Mouse (Mus musculus): ENCODE results near the gene Timmdc1. TPM values are rescaled to one million over a fixed set of nuclear protein-coding genes. Genes with fewer than 3 reads are reported as not detected.

The Timmdc1 gene
- polyA plus RNA-seq (2014; fragmentation: Nextera tagmentation; extraction: Ambion mirVana): 25.1 and 28.9 TPM in 2 replicates

DNA sequence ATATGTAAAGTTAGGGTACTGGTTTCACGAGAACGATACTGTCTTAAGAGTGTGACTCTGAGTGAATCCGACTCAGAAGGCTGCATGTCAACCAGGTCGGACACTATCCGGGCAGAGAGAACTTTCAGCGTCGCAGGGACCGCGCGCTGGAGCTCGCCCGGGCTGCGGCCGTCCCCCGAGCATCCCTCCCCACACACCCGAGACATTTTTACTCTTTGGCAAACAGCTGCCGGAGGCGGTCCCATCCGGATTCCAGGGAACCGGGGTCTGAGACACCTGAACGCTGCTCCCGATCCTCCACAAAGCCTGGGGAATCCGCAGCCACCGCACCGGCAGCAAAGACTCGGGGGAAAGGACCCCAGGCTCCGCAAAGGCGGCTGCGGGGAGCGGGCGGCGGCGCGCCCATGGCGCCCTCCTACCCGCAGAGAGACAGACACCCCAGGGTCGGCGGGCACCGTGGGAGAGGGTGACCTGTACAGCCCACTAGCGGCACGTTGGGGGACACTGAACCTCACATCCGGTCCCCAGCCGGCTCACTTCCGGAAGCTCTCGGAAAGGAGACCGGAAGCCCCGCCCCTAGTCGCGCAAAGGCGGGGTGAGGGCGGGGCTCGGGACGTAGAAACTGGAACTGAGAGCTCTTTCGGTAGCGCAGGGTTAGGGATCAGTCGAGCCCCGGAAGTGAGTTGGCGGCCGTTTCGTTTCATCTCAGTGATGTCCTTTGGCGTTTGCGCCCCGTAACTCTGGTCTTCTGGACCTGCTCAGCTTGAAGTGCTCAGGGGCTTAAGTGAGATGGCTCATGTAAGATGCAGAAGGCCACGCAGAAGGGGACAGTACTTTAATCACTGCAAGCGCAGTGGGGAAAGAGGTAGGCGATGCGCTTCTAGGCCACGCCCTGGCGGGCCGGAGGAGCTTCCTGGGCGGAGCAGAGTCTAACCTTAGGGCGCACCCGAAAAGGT, at the start of gene Timmdc1:
Gene Timmdc1 (minus strand): TSS at position 535 of the 956 bp plus-strand sequence.
- ATAC-seq (ENCODE audit: insufficient number of reproducible peaks, low FRiP score, low TSS enrichment, low read depth) (peak; percentile 96), DNase-seq (ENCODE audit: low spot score) (peak; percentile 97)
- Histone ChIP-seq H3K27me3 (ENCODE audit: control insufficient read depth, insufficient read depth, low read length) (no peaks in the 10 kb centered on the region), H3K4me1 (ENCODE audit: control insufficient read depth, insufficient read depth, low read length) (no peaks in the 10 kb centered on the region), H3K9me3 (ENCODE audit: control insufficient read depth, low read length) (no peaks in the 10 kb centered on the region), H3K4me3 (ENCODE audit: low read depth, low read length) (peak within 1 kb of the TSS; percentile 87), H3K36me3 (ENCODE audit: control insufficient read depth, insufficient read depth, low read length) (peaks cover 8% of the 10 kb centered on the region; the same call in 1 of the 2 replicates), H3K9ac (ENCODE audit: low read length) (peak within 1 kb of the TSS; percentile 92), H3K27ac (replicated peaks; ENCODE audit: low read depth, low read length) (peak within 1 kb of the TSS; percentile 70; the same call in 1 of the 2 replicates), H3K4me2 (ENCODE audit: low read depth, severe bottlenecking) (peak within 1 kb of the TSS; percentile 45)
- under 1% methylated on average over 73 of the region's 73 CpGs for WGBS

DNA sequence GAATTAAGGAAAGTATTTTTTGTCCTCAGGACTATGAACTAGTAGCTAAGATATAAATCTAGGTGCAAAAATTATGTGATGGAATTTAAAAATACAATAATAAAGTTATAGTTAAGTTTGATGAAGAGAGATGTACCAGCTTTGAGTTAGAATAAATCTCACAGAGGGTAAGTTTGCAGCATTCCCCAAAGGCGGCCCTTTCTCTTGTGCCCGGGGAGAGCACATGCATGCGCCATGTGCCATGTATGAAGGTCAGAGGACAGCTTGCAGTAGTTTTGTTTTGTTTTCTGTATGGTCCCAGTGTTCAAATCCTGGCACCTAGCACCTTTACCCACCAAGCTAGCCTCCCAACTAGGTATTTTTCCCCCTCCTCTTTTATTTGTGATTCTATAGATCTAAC, 49.0 kb upstream of the Timmdc1 start:
- Histone ChIP-seq H3K36me3 (ENCODE audit: control insufficient read depth, insufficient read depth, low read length) (peaks cover 14% of the 10 kb centered on the region; the same call in 1 of the 2 replicates), H3K9ac (ENCODE audit: low read length) (no peak overlapping the region), H3K9me3 (ENCODE audit: control insufficient read depth, low read length) (no peaks in the 10 kb centered on the region), H3K4me3 (ENCODE audit: low read depth, low read length) (no peak overlapping the region), H3K27me3 (ENCODE audit: control insufficient read depth, insufficient read depth, low read length) (no peaks in the 10 kb centered on the region), H3K27ac (replicated peaks; ENCODE audit: low read depth, low read length) (no peak overlapping the region), H3K4me1 (ENCODE audit: control insufficient read depth, insufficient read depth, low read length) (no peaks in the 10 kb centered on the region), H3K4me2 (ENCODE audit: low read depth, severe bottlenecking) (no peak overlapping the region)
- ATAC-seq (ENCODE audit: insufficient number of reproducible peaks, low FRiP score, low TSS enrichment, low read depth): no peak
- DNase-seq (ENCODE audit: low spot score): no peak
- 96% methylated on average over 3 of the region's 3 CpGs for WGBS

GRCm38 (mm10) chr16:38568192-38568591, 45.7 kb upstream of the Timmdc1 start:
- peaks cover 12% of the 10 kb centered on the region; the same call in 1 of the 2 replicates for H3K36me3 ChIP-seq (ENCODE audit: control insufficient read depth, insufficient read depth, low read length)
- no peak for ATAC-seq (ENCODE audit: insufficient number of reproducible peaks, low FRiP score, low TSS enrichment, low read depth)

GRCm38 (mm10) chr16:38563516-38563915, 41.1 kb upstream of the Timmdc1 start:
- Histone ChIP-seq H3K4me2 (ENCODE audit: low read depth, severe bottlenecking) (peak overlapping the region; percentile 55), H3K9ac (ENCODE audit: low read length) (peak overlapping the region; percentile 96), H3K27me3 (ENCODE audit: control insufficient read depth, insufficient read depth, low read length) (no peaks in the 10 kb centered on the region), H3K4me3 (ENCODE audit: low read depth, low read length) (peak overlapping the region; percentile 96), H3K36me3 (ENCODE audit: control insufficient read depth, insufficient read depth, low read length) (peaks cover 3% of the 10 kb centered on the region; the same call in 1 of the 2 replicates), H3K27ac (replicated peaks; ENCODE audit: low read depth, low read length) (no peak overlapping the region), H3K4me1 (ENCODE audit: control insufficient read depth, insufficient read depth, low read length) (no peaks in the 10 kb centered on the region), H3K9me3 (ENCODE audit: control insufficient read depth, low read length) (no peaks in the 10 kb centered on the region)
- DNase-seq (ENCODE audit: low spot score) (no peak), ATAC-seq (ENCODE audit: insufficient number of reproducible peaks, low FRiP score, low TSS enrichment, low read depth) (no peak)
- 36% methylated on average over 10 of the region's 10 CpGs for WGBS

More at GRCm38 (mm10) chr16:38568192-38568591, 45.7 kb upstream of the Timmdc1 start:
- Histone ChIP-seq H3K9ac (ENCODE audit: low read length) (no peak overlapping the region), H3K27me3 (ENCODE audit: control insufficient read depth, insufficient read depth, low read length) (no peaks in the 10 kb centered on the region), H3K27ac (replicated peaks; ENCODE audit: low read depth, low read length) (no peak overlapping the region), H3K4me3 (ENCODE audit: low read depth, low read length) (no peak overlapping the region), H3K4me2 (ENCODE audit: low read depth, severe bottlenecking) (no peak overlapping the region), H3K4me1 (ENCODE audit: control insufficient read depth, insufficient read depth, low read length) (no peaks in the 10 kb centered on the region), H3K9me3 (ENCODE audit: control insufficient read depth, low read length) (no peaks in the 10 kb centered on the region)
- DNase-seq (ENCODE audit: low spot score): no peak
- 93% methylated on average over 5 of the region's 5 CpGs for WGBS

- H3K4me2 ChIP-seq (ENCODE audit: low read depth, severe bottlenecking): peak overlapping the region; percentile 55
- H3K27me3 ChIP-seq (ENCODE audit: control insufficient read depth, insufficient read depth, low read length): no peaks in the 10 kb centered on the region
- H3K4me3 ChIP-seq (ENCODE audit: low read depth, low read length): peak overlapping the region; percentile 96
- 0% methylated on average over 25 of the region's 25 CpGs for WGBS
- H3K36me3 ChIP-seq (ENCODE audit: control insufficient read depth, insufficient read depth, low read length): peaks cover 2% of the 10 kb centered on the region; the same call in 1 of the 2 replicates
- no peaks in the 10 kb centered on the region for H3K9me3 ChIP-seq (ENCODE audit: control insufficient read depth, low read length)
- no peaks in the 10 kb centered on the region for H3K4me1 ChIP-seq (ENCODE audit: control insufficient read depth, insufficient read depth, low read length)
- H3K9ac ChIP-seq (ENCODE audit: low read length): peak overlapping the region; percentile 96
- DNase-seq (ENCODE audit: low spot score) (no peak), ATAC-seq (ENCODE audit: insufficient number of reproducible peaks, low FRiP score, low TSS enrichment, low read depth) (peak; percentile 85)
- H3K27ac ChIP-seq (replicated peaks; ENCODE audit: low read depth, low read length): peak overlapping the region; percentile 47; the same call in 1 of the 2 replicates
Measured at GRCm38 (mm10) chr16:38562968-38563327, 40.5 kb upstream of the Timmdc1 start.

GRCm38 (mm10) chr16:38562131-38562967, 39.9 kb upstream of the Timmdc1 start:
- H3K36me3 ChIP-seq (ENCODE audit: control insufficient read depth, insufficient read depth, low read length): peaks cover 2% of the 10 kb centered on the region; the same call in 1 of the 2 replicates
- H3K9ac ChIP-seq (ENCODE audit: low read length): peak overlapping the region; percentile 96
- no peaks in the 10 kb centered on the region for H3K9me3 ChIP-seq (ENCODE audit: control insufficient read depth, low read length)
- ATAC-seq (ENCODE audit: insufficient number of reproducible peaks, low FRiP score, low TSS enrichment, low read depth) (peak; percentile 97), DNase-seq (ENCODE audit: low spot score) (peak; percentile 97)
- no peaks in the 10 kb centered on the region for H3K4me1 ChIP-seq (ENCODE audit: control insufficient read depth, insufficient read depth, low read length)
- 9% methylated on average over 37 of the region's 37 CpGs for WGBS
- no peaks in the 10 kb centered on the region for H3K27me3 ChIP-seq (ENCODE audit: control insufficient read depth, insufficient read depth, low read length)
- peak overlapping the region; percentile 96 for H3K4me3 ChIP-seq (ENCODE audit: low read depth, low read length)
- peak overlapping the region; percentile 55 for H3K4me2 ChIP-seq (ENCODE audit: low read depth, severe bottlenecking)
- H3K27ac ChIP-seq (replicated peaks; ENCODE audit: low read depth, low read length): peak overlapping the region; percentile 47; the same call in 1 of the 2 replicates

DNA sequence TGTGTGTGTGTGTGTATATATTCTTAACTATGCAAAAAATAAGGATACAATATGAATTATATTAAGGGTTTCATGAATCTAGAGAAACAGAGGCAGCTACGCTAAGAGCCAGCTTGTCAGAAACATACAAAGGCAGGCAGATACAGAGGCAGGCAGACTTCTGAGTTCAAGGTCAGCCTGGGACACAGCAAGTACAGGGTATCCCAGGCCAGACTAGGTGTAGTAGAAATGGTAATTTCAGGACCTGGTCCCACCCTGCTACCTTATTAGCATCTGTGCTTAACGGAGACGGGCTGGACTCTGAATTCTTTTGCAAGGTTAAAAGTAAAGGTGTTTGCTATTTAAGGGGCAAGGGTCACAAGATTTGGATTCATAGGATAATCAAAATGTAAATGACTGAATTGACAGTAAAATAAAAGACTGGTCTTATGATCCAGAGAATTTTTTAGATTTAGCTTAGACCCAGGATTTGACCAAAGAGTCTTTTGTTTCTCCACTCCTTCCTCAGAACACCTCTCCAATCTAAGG, 35.8 kb upstream of the Timmdc1 start, which contains the start of gene Tmem39a:
Gene Tmem39a (plus strand): TSS at position 478 of the 528 bp plus-strand sequence.
- WGBS: 83% methylated on average over 3 of the region's 3 CpGs

DNA sequence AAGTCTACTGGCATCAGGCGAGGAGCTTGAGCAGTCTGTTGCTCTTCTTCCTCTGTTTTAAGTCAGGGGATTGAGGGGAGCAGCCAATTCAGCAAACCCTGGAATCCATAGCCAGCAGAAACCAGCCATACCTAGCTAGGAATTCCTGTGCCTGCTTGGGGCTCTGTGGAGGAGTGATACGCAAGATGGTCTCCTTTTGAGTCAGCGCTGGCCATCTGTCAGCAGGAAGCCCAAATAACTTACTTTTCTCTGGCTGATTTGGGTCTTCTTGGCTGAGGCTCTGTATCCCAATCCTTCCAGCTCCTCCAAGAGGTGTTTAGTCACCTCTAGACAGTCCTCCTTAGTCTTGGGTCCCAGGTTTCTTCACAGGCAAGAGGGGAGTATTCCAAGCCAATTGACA, 33.5 kb upstream of the Timmdc1 start:
- no peak overlapping the region for H3K9ac ChIP-seq (ENCODE audit: low read length)
- no peak overlapping the region for H3K4me2 ChIP-seq (ENCODE audit: low read depth, severe bottlenecking)
- 87% methylated on average over 3 of the region's 3 CpGs for WGBS
- H3K36me3 ChIP-seq (ENCODE audit: control insufficient read depth, insufficient read depth, low read length): no peaks in the 10 kb centered on the region
- ATAC-seq (ENCODE audit: insufficient number of reproducible peaks, low FRiP score, low TSS enrichment, low read depth) (no peak), DNase-seq (ENCODE audit: low spot score) (no peak)
- no peak overlapping the region for H3K27ac ChIP-seq (replicated peaks; ENCODE audit: low read depth, low read length)
- H3K4me3 ChIP-seq (ENCODE audit: low read depth, low read length): no peak overlapping the region
- H3K9me3 ChIP-seq (ENCODE audit: control insufficient read depth, low read length): no peaks in the 10 kb centered on the region
- H3K4me1 ChIP-seq (ENCODE audit: control insufficient read depth, insufficient read depth, low read length): no peaks in the 10 kb centered on the region
- no peaks in the 10 kb centered on the region for H3K27me3 ChIP-seq (ENCODE audit: control insufficient read depth, insufficient read depth, low read length)

More for the DNA sequence above, 35.8 kb upstream of the Timmdc1 start, which contains the start of gene Tmem39a:
- H3K36me3 ChIP-seq (ENCODE audit: control insufficient read depth, insufficient read depth, low read length): no peaks in the 10 kb centered on the region
- no peaks in the 10 kb centered on the region for H3K9me3 ChIP-seq (ENCODE audit: control insufficient read depth, low read length)
- H3K9ac ChIP-seq (ENCODE audit: low read length): no peak within 1 kb of the TSS
- H3K4me2 ChIP-seq (ENCODE audit: low read depth, severe bottlenecking): no peak within 1 kb of the TSS
- no peak within 1 kb of the TSS for H3K4me3 ChIP-seq (ENCODE audit: low read depth, low read length)
- no peak within 1 kb of the TSS for H3K27ac ChIP-seq (replicated peaks; ENCODE audit: low read depth, low read length)
- no peaks in the 10 kb centered on the region for H3K27me3 ChIP-seq (ENCODE audit: control insufficient read depth, insufficient read depth, low read length)
- no peaks in the 10 kb centered on the region for H3K4me1 ChIP-seq (ENCODE audit: control insufficient read depth, insufficient read depth, low read length)
- no peak for ATAC-seq (ENCODE audit: insufficient number of reproducible peaks, low FRiP score, low TSS enrichment, low read depth)
- no peak for DNase-seq (ENCODE audit: low spot score)

Measured in limb, embryonic 11.5 days (tissue).